Mouse (Mus musculus): ENCODE data around the gene Dppa3. TPM values are rescaled to one million over a fixed set of nuclear protein-coding genes. Genes with fewer than 3 reads are reported as not detected.

Dppa3 gene
- polyA plus RNA-seq, 2 experiments from 2014 or later, result not detected

DNA sequence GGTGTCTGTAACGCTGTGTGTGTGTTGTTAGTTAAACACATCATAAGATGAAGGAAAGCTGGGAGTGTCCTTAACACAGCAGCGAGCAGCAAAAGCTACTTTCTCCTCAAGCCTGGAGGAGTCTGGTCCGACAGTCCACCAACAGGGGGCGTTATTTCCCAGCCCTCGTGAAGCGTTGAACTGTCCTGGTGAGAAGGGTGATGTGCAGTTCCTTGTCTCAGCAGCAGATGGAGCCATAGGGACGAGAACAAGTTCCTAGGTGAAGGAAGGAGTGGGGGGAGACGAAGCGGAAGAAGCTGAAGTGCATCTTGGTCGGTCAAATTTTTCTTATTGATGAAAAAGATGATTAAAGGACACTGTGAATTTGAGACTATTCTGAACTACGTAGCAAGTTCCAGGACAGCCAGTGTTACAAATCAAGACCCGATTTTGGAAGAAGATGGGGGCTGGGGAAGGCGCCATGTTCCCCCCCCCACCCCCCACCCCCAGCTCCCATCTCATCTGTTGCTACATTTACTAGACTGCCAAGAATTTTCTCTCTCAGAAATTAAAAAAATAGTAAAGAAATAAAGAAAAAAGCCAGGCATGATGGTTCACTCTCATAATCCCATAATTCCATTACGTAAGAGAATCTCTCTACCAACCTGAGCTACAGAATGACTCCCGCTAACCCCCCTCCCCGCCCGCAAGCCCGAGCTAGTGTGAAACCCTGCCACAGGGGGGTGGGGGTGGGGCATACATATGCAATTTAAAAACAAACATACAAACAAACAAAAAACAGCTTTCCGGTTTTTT, 43.4 kb downstream of the Dppa3 start:
- ATAC-seq, result peak; percentile 90

- no peak for ATAC-seq
Measured at GRCm38 (mm10) chr6:122670201-122670551, 44.0 kb downstream of the Dppa3 start.

- no peak for ATAC-seq
Measured at GRCm38 (mm10) chr6:122670841-122671240, 44.6 kb downstream of the Dppa3 start.

- no peak for ATAC-seq
Measured at GRCm38 (mm10) chr6:122672746-122673145, 46.5 kb downstream of the Dppa3 start.

Other genes with a start within 250 kb of the Dppa3 start
- under 1 TPM; 0.32 to 0.42 TPM for gene Rimklb, start 127.6 kb upstream of the Dppa3 start, polyA plus RNA-seq (2017; shearing (Covaris generic))
- not detected for gene Mfap5, start 120.6 kb upstream of the Dppa3 start, polyA plus RNA-seq (2017; shearing (Covaris generic))
- gene Aicda, start 72.6 kb upstream of the Dppa3 start, polyA plus RNA-seq (2017; shearing (Covaris generic)), result 1 to 10 TPM; 2.0 to 4.3 TPM
- gene Apobec1, start 24.0 kb upstream of the Dppa3 start, polyA plus RNA-seq (2017; shearing (Covaris generic)), result 10 to 100 TPM; 24.5 to 28.7 TPM
- gene Gdf3, start 16.3 kb upstream of the Dppa3 start, polyA plus RNA-seq (2017; shearing (Covaris generic)), result under 1 TPM; 0.20 to 0.37 TPM
- under 1 TPM in 1 of 2 experiments, not detected in 1; 0.22 TPM for gene Nanog, start 81.1 kb downstream of the Dppa3 start, polyA plus RNA-seq (2017; shearing (Covaris generic))
- gene Slc2a3, start 175.2 kb downstream of the Dppa3 start, polyA plus RNA-seq (2017; shearing (Covaris generic)), result 10 to 100 TPM; 64.2 to 69.4 TPM
- 1 to 10 TPM; 6.6 to 8.7 TPM for gene Foxj2, start 193.5 kb downstream of the Dppa3 start, polyA plus RNA-seq (2017; shearing (Covaris generic))
- gene C3ar1, start 229.8 kb downstream of the Dppa3 start, polyA plus RNA-seq (2017; shearing (Covaris generic)), result under 1 TPM in 1 of 2 experiments, not detected in 1; 0.60 TPM
- 10 to 100 TPM; 32.2 to 44.6 TPM for gene Necap1, start 248.1 kb downstream of the Dppa3 start, polyA plus RNA-seq (2017; shearing (Covaris generic))

Measured in activated CD4-positive, CD25-positive, alpha-beta regulatory T cell, adult 4 months (primary cell).